Mouse (Mus musculus): ENCODE data around the gene Stk11ip. TPM values are rescaled to one million over a fixed set of nuclear protein-coding genes. Genes with fewer than 3 reads are reported as not detected.

The Stk11ip gene
- polyA plus RNA-seq (2016; fragmentation: Nextera tagmentation; extraction: Ambion mirVana) = 29.6 and 30.0 TPM in 2 replicates

DNA sequence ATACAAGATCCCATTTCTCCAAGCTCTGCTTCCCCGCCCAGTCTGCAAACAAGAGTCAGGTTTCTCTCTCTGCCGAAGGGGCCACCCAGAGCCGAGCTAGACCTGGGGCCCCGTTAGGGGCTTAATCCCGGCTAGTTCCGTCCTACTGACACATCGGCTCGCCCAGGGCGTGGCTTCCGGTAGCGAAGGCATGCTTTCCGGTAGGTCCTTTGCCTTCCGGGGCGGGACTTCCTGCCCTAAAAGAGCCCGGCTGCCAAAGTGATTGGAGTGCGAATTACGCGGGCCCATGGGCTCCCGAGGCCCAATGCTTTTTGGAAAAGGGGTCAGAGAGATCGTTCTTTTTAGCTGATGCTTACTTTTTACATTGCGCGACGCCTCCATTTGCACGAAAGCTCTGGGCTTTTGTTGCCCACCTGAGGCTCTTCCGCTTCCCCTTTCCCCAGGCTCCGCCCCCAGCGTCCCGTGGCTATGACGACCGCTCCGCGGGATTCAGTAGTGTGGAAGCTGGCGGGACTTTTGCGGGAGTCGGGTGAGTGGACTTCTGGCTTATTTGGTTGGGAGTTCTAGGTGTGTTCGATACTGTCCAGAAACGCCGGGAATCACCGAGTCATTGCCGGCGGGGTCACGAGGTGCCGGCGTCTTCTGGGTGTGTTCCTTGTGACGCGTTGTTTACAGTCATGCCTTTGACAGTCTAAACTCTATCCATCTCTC is at the start of gene Stk11ip:
TSS of gene Stk11ip (plus strand) at position 209 of the 711 bp plus-strand sequence.
- peak within 1 kb of the TSS; percentile 88 for H3K27ac ChIP-seq
- peak within 1 kb of the TSS; percentile 77 for H3K4me3 ChIP-seq
- H3K4me1 ChIP-seq (replicated peaks) = peaks cover 12% of the 10 kb centered on the region
- H3K27me3 ChIP-seq (ENCODE audit: insufficient read depth, poor library complexity, severe bottlenecking) = no peaks in the 10 kb centered on the region
- peak; percentile 96 for DNase-seq (ENCODE audit: low spot score)
- no peaks in the 10 kb centered on the region for H3K9me3 ChIP-seq
- WGBS = under 1% methylated on average over 46 of the region's 46 CpGs
- peaks cover 18% of the 10 kb centered on the region for H3K36me3 ChIP-seq

DNA sequence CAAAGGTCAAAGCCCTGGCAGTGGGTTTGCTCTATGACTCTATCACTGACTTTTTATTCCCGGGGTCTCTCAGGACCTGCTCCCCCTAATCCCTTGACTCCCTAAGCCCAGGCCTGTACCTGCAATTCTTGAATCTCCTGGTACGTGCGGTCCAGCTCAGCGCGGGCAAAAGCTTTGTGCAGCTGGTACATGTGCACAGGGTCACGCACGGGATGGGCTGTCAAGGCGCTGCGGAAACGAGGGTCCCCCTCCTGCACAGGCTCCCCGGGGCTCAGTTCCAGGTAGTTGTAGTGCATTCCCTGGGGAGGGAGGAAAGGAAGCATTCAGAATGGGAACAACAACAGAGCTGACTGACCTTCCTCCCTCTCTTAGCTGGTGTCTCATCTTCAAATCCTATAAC is 44.9 kb upstream of the Stk11ip start:
- H3K27ac ChIP-seq = no peak overlapping the region
- peaks cover 53% of the 10 kb centered on the region for H3K4me1 ChIP-seq (replicated peaks)
- H3K9me3 ChIP-seq = no peaks in the 10 kb centered on the region
- H3K36me3 ChIP-seq = peaks cover 52% of the 10 kb centered on the region
- 97% methylated on average over 11 of the region's 11 CpGs for WGBS
- no peak overlapping the region for H3K4me3 ChIP-seq
- peaks cover 48% of the 10 kb centered on the region for H3K27me3 ChIP-seq (ENCODE audit: insufficient read depth, poor library complexity, severe bottlenecking)
- DNase-seq (ENCODE audit: low spot score) = no peak

DNA sequence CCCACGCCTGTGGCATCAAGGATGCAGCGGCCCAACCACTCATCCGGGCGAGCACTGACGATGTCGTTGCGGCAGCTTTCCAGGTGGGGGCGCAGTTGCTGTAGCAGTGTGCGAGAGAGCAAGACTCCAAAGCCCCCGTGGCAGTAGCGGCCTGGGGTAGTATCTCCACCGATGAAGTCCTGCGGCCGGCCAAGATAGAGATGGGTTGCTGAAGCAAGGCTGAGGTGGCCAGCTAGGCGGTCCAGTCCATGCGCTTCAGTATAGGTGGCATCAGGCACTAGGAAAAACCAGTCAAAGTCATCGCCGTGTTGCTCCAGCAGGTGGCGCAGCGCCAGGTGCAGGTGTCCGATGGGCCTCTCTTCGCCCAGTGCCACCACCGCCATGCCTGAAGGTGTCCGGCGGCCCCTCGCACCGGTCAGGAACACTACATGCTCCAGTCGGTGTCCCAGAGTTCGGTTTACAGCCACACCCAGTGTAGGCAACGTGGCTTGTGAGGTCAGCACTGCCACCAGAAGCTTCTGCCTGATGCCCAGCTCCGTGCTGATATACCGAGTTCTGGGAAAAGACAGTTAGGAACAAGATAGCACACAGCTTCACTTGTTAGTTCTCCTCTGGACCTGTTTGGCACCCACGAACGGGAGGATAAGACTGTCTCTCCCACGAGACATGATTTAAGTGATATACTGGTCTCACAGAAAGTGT is 43.9 kb upstream of the Stk11ip start:
- Histone ChIP-seq H3K36me3 (peaks cover 47% of the 10 kb centered on the region), H3K4me3 (peak overlapping the region; percentile 88), H3K4me1 (replicated peaks) (peaks cover 54% of the 10 kb centered on the region), H3K9me3 (no peaks in the 10 kb centered on the region), H3K27me3 (ENCODE audit: insufficient read depth, poor library complexity, severe bottlenecking) (peaks cover 56% of the 10 kb centered on the region), H3K27ac (no peak overlapping the region; the same call in 1 of the 2 replicates)
- peak; percentile 85 for DNase-seq (ENCODE audit: low spot score)
- WGBS = 14% methylated on average over 35 of the region's 35 CpGs

DNA sequence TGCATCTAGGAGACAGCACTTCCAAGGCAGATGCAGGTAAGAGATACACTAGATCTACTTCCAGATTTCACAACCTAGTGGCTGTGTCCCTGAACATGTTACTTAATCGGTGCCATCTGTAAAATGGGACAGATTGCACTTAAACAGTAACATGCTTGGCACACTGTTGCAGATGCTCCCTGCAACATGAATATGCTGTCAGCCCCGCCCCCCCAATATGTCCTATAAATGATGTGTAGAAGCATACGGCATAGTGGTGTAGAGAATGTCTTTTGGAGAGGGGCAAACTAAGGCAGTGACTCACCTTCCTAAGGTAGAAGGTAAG is 43.4 kb upstream of the Stk11ip start:
- 57% methylated on average over 3 of the region's 3 CpGs for WGBS
- Histone ChIP-seq H3K9me3 (no peaks in the 10 kb centered on the region), H3K36me3 (peaks cover 47% of the 10 kb centered on the region), H3K4me1 (replicated peaks) (peaks cover 59% of the 10 kb centered on the region), H3K4me3 (peak overlapping the region; percentile 88), H3K27me3 (ENCODE audit: insufficient read depth, poor library complexity, severe bottlenecking) (peaks cover 61% of the 10 kb centered on the region), H3K27ac (no peak overlapping the region)
- no peak for DNase-seq (ENCODE audit: low spot score)

DNA sequence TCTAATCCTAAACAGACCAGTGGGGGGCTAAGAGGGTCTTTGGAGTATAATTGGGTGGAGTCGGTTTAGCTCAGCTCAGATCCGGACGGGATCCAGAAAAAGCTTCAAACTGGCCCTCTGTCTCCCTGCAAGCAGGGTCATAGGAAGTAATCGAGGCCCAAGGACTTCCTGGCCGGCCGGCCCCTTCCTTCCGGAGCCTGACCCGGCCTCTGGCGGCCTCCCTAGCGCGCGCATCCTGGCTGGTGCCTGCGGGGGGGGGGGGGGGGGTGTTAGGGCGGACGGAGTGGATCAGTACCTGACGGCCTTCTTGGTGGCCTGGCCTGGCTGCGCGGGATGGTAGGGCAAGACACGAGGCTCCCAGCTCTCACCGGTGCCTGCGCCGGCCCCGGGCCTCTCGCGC is 42.8 kb upstream of the Stk11ip start:
- WGBS = 1% methylated on average over 25 of the region's 25 CpGs

DNA sequence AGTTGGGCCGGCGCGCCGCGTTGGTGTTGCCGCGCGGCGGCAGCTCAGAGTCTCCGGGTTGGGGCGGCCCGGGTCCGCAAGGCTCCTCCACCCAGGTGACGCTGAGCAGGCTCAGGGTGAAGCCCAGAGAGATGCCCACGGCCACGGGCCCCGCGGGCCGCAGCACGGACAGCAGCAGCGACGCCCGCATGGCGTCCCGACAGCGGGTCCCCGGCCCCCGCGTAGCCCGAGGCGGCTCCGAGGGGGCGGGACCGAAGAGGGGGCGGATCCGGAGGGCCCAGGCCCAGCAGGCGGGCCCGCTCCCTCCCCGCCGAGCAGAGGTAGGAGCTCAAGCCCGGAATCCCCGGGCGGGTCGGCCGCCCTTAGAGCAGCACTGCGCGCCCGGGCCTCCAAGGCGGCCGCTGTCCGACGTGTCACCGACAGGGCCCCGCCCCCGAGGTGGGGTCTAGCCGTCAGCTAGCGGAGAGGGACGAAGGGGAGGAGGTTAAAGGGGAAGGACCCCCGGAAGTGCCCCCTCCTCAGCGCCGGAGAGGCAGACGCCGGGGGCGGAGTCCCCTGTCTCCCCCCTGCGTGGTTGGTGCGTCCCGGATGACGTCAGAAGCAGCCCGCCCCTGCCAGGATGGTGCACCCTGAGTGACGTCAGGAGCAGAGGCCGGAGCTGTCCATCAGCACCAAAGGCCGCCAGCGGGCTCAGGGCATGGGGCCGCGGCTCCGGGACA is 42.3 kb upstream of the Stk11ip start, which contains the start of the genes Chpf and Tmem198:
TSS of gene Chpf (minus strand) at position 392 of the 719 bp plus-strand sequence.
TSS of gene Tmem198 (plus strand) at position 617 of the 719 bp plus-strand sequence.
- peak; percentile 99 for DNase-seq (ENCODE audit: low spot score)
- Histone ChIP-seq H3K4me3 (peak within 1 kb of the TSS; percentile 88), H3K27ac (peak within 1 kb of the TSS; percentile 89), H3K27me3 (ENCODE audit: insufficient read depth, poor library complexity, severe bottlenecking) (peaks cover 67% of the 10 kb centered on the region), H3K4me1 (replicated peaks) (peaks cover 52% of the 10 kb centered on the region), H3K36me3 (peaks cover 43% of the 10 kb centered on the region), H3K9me3 (no peaks in the 10 kb centered on the region)
- WGBS = under 1% methylated on average over 76 of the region's 76 CpGs

More for the DNA sequence above, 42.8 kb upstream of the Stk11ip start:
- Histone ChIP-seq H3K36me3 (peaks cover 47% of the 10 kb centered on the region), H3K4me1 (replicated peaks) (peaks cover 58% of the 10 kb centered on the region), H3K27ac (peak overlapping the region; percentile 89), H3K9me3 (no peaks in the 10 kb centered on the region), H3K4me3 (peak overlapping the region; percentile 88), H3K27me3 (ENCODE audit: insufficient read depth, poor library complexity, severe bottlenecking) (peaks cover 65% of the 10 kb centered on the region)
- no peak for DNase-seq (ENCODE audit: low spot score)

DNA sequence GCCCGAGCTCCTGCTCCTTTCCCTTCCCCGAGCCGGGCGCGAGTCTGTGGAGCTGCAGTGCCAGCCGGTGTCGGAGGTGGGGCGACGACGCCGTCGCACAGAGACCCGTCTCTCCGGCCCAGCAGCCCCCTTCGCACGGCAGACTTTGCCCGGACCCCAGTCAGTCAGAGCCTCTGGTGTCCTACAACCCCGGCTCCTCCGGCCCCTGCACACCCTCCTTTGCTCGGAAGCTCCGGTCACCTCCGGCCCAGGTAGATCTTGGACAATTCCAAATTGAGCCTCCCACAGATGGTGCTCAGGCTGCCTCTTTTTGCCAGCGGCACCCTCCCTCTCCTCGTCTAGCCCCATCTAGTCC is 41.7 kb upstream of the Stk11ip start:
- H3K4me1 ChIP-seq (replicated peaks) = peaks cover 50% of the 10 kb centered on the region
- H3K27me3 ChIP-seq (ENCODE audit: insufficient read depth, poor library complexity, severe bottlenecking) = peaks cover 70% of the 10 kb centered on the region
- under 1% methylated on average over 24 of the region's 24 CpGs for WGBS
- H3K4me3 ChIP-seq = peak overlapping the region; percentile 88
- H3K36me3 ChIP-seq = peaks cover 43% of the 10 kb centered on the region
- H3K27ac ChIP-seq = peak overlapping the region; percentile 89
- no peak for DNase-seq (ENCODE audit: low spot score)
- no peaks in the 10 kb centered on the region for H3K9me3 ChIP-seq

DNA sequence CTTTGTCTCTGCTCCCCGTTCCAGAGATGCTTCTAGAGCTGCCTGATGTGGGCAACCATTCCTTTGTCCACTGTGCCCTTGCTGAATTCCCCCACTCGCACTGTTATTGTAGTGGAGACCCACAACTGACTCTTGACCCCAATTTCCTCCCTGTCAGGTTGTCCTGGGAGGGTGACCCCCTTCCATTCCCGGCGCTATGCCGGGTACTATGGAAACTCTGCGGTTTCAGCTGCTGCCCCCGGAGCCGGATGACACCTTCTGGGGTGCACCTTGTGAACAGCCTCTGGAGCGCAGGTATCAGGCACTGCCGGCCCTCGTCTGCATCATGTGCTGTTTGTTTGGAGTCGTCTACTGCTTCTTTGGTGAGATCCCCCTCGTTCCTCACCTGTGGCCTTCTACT is 41.3 kb upstream of the Stk11ip start:
- DNase-seq (ENCODE audit: low spot score) = no peak
- peak overlapping the region; percentile 88 for H3K4me3 ChIP-seq
- H3K4me1 ChIP-seq (replicated peaks) = peaks cover 46% of the 10 kb centered on the region
- peaks cover 43% of the 10 kb centered on the region for H3K36me3 ChIP-seq
- H3K27me3 ChIP-seq (ENCODE audit: insufficient read depth, poor library complexity, severe bottlenecking) = peaks cover 71% of the 10 kb centered on the region
- WGBS = 16% methylated on average over 13 of the region's 13 CpGs
- peak overlapping the region; percentile 89 for H3K27ac ChIP-seq
- no peaks in the 10 kb centered on the region for H3K9me3 ChIP-seq

DNA sequence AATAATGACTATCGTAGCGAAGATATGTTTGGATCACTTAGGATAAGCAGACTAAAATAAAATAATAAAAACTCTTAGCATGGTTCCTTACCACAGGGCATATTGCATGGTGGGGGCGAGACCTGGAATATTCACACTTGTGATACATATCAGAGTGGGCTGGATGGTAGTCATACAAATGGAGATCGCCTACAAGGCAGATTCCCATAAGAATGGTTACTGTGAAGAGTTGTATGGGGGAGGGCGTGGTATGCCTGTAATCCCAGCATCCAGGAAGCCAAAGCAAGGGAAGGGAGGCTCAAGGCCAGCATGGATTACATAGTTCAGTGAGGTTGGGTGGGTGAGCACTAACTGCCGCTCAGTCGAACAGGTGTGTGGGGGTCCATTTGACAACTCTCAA is 40.6 kb upstream of the Stk11ip start:
- Histone ChIP-seq H3K4me3 (peak overlapping the region; percentile 88; the same call in 1 of the 2 replicates), H3K4me1 (replicated peaks) (peaks cover 45% of the 10 kb centered on the region), H3K9me3 (no peaks in the 10 kb centered on the region), H3K36me3 (peaks cover 43% of the 10 kb centered on the region), H3K27me3 (ENCODE audit: insufficient read depth, poor library complexity, severe bottlenecking) (peaks cover 71% of the 10 kb centered on the region), H3K27ac (no peak overlapping the region)
- 83% methylated on average over 7 of the region's 7 CpGs for WGBS
- no peak for DNase-seq (ENCODE audit: low spot score)

DNA sequence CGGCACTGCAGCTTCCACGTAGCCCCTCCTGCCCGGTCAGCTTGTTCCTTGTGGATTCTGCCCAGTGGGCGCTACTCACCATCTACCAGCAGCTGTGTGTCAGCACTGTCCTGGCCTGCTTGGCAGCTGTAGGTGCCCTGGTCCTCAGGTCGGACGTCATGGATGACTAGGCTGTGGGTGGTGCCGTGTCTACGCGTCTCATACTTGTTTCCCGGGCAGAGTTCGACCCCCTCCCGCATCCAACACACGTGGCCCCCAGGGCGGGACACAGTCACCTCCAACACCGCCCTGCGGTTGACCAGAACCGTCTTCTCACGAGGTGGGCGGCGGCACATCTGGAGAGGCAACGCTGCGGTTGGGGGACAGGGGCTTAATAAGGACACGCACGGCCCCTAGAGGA is 34.8 kb upstream of the Stk11ip start:
- peak overlapping the region; percentile 66 for H3K4me3 ChIP-seq
- H3K27ac ChIP-seq = no peak overlapping the region
- whole genome bisulfite sequencing = 5% methylated on average over 24 of the region's 24 CpGs
- no peak for DNase-seq (ENCODE audit: low spot score)
- peaks cover 43% of the 10 kb centered on the region for H3K36me3 ChIP-seq
- H3K27me3 ChIP-seq (ENCODE audit: insufficient read depth, poor library complexity, severe bottlenecking) = peaks cover 100% of the 10 kb centered on the region
- H3K9me3 ChIP-seq = no peaks in the 10 kb centered on the region
- peaks cover 34% of the 10 kb centered on the region for H3K4me1 ChIP-seq (replicated peaks)

DNA sequence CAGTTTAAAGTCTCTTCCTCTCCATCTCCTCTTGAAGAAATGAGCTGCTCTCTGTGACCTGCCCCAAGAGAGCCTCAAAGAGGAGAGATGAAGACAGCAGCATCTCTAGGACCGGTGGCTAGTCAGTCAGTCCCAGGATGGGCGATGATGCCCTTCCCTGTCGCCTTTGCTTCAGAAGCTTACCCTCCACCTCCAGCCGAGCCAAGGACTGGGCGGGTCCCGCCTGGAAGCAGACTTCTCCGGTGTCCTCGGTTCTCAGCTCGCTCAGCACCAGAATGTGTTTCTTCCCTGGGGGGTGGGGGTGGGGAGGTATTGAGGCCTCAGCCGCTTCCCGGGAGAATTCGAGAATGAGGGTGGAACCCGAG is 34.3 kb upstream of the Stk11ip start:
- H3K9me3 ChIP-seq = no peaks in the 10 kb centered on the region
- H3K4me3 ChIP-seq = peak overlapping the region; percentile 66
- WGBS = 1% methylated on average over 13 of the region's 13 CpGs
- peaks cover 34% of the 10 kb centered on the region for H3K4me1 ChIP-seq (replicated peaks)
- peak; percentile 28 for DNase-seq (ENCODE audit: low spot score)
- no peak overlapping the region; the same call in 1 of the 2 replicates for H3K27ac ChIP-seq
- peaks cover 43% of the 10 kb centered on the region for H3K36me3 ChIP-seq
- H3K27me3 ChIP-seq (ENCODE audit: insufficient read depth, poor library complexity, severe bottlenecking) = peaks cover 100% of the 10 kb centered on the region

DNA sequence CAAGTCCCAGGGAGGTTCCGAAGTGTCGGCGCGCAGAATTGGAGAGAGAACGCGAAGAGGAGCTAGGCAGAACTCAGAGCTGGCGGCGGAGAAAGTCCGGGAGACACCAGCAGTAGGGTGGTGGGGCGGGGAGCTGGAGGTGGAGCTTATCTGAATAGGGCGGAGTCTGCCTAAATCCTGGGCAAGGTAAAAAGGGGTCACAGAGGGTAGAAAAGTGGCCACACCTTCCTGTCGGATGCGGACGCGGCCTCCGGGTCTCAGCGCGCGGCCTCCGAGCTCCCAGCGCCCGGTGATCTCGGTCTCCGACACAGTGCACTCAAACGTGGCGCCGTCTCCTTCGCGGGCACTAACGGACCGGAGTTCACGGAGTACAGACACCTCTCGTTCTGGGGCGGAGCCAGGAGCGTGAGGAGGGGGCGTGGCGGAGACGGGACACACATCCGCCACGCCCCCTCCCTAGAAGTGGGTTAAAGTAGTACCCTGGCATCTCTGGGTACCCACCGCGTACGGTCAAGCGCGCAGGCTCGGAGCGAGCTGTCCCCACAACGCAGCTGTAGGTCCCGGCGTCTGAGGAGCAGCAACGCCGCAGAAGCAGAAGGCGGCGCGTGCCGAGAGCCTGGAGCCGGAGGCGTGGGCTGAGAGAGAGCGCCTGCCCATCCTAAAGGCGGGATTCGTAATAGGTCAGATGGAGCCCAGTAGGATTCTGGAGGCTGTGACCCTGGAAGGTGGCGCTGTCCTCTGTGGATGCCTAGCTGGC is 33.7 kb upstream of the Stk11ip start:
- WGBS = under 1% methylated on average over 62 of the region's 62 CpGs
- peaks cover 100% of the 10 kb centered on the region for H3K27me3 ChIP-seq (ENCODE audit: insufficient read depth, poor library complexity, severe bottlenecking)

More for the DNA sequence above, 33.7 kb upstream of the Stk11ip start:
- Histone ChIP-seq H3K9me3 (no peaks in the 10 kb centered on the region), H3K36me3 (peaks cover 41% of the 10 kb centered on the region), H3K4me1 (replicated peaks) (peaks cover 34% of the 10 kb centered on the region), H3K27ac (no peak overlapping the region; the same call in 1 of the 2 replicates), H3K4me3 (peak overlapping the region; percentile 66)
- DNase-seq (ENCODE audit: low spot score) = peak; percentile 81

Data from hindbrain, embryonic 10.5 days (tissue).